Mouse (Mus musculus): ENCODE results near the gene Tbc1d10c. TPM values are rescaled to one million over a fixed set of nuclear protein-coding genes. Genes with fewer than 3 reads are reported as not detected.
"Not testable (repeated sequence)": the region's sequence is repeated elsewhere in the genome, so short reads cannot be mapped to it uniquely, and the experiment has no call there.

The Tbc1d10c gene
- polyA plus RNA-seq, 1 experiment from 2014 or later, result 4.0 TPM

DNA sequence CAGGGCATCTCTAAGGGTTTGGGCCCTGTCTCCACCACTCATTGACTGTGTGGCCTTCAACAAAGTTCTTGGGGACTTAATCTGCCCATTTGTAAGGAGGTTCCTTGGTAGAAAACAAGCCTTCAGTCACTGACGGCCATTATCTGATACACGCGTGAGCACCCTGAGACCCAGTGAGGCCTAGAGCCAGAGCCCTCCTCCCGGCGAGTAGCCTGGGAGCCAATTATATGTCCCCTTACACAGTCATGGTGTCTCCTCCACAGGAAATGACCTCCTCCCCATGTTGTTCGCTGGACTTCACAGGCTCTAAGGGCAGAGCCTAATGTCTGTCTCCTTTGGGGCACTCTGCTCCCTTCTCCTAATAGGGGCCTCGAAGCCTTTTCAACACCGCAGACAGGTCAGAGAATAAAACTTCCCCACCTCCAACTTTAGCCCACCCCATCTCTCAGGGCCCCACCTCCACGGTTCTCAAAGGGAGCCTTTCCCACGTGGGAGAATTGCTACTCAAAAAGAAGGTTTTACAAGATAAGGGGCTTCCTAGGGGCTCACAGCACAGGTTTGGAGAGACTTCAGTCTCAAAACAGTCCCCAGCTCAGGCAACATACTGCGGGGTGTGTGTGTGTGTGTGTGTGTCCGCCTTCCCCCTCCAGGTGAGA is 44.6 kb downstream of the Tbc1d10c start:
- WGBS, result 64% methylated on average over 12 of the region's 12 CpGs
- Histone ChIP-seq H3K27me3 (replicated peaks) (no peaks in the 10 kb centered on the region), H3K27ac (no peak overlapping the region), H3K9ac (no peak overlapping the region), H3K4me2 (no peak overlapping the region), H3K9me3 (no peaks in the 10 kb centered on the region), H3K4me1 (peaks cover 20% of the 10 kb centered on the region), H3K36me3 (peaks cover 11% of the 10 kb centered on the region), H3K4me3 (replicated peaks) (no peak overlapping the region)
- no peak for ATAC-seq (ENCODE audit: insufficient read depth, low FRiP score, low read depth)

DNA sequence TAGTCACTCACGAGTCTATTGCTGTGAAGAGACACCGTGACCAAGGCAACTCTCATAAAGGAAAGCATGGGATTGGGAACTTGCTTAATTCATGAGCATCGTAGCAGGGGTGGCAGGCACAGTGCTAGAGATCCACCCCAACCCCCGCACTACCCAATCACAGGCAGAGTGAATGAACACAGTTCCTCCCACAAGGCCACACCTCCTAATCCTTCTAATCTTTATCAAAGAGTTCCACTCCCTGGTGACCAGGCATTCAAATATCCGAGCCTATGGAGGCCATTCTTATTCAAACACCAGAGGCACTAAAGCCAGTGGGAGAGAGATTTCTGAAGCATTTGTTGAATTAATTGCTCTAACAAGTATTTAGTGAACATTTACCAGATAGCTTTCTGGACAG is 45.1 kb downstream of the Tbc1d10c start:
- H3K9ac ChIP-seq, result no peak overlapping the region
- H3K27me3 ChIP-seq (replicated peaks), result no peaks in the 10 kb centered on the region
- peaks cover 6% of the 10 kb centered on the region for H3K36me3 ChIP-seq
- ATAC-seq (ENCODE audit: insufficient read depth, low FRiP score, low read depth), result no peak
- H3K4me2 ChIP-seq, result no peak overlapping the region
- peaks cover 20% of the 10 kb centered on the region for H3K4me1 ChIP-seq
- 87% methylated on average over 5 of the region's 5 CpGs for WGBS
- no peak overlapping the region for H3K4me3 ChIP-seq (replicated peaks)
- no peaks in the 10 kb centered on the region for H3K9me3 ChIP-seq
- no peak overlapping the region for H3K27ac ChIP-seq

GRCm38 (mm10) chr19:4144550-4145498 is 46.3 kb downstream of the Tbc1d10c start:
- Histone ChIP-seq H3K36me3 (no peaks in the 10 kb centered on the region), H3K4me1 (peaks cover 16% of the 10 kb centered on the region), H3K9ac (no peak overlapping the region), H3K9me3 (no peaks in the 10 kb centered on the region), H3K27me3 (replicated peaks) (no peaks in the 10 kb centered on the region), H3K4me3 (replicated peaks) (no peak overlapping the region), H3K4me2 (no peak overlapping the region), H3K27ac (no peak overlapping the region)
- no peak for ATAC-seq (ENCODE audit: insufficient read depth, low FRiP score, low read depth)
- 73% methylated on average over 16 of the region's 16 CpGs for WGBS

DNA sequence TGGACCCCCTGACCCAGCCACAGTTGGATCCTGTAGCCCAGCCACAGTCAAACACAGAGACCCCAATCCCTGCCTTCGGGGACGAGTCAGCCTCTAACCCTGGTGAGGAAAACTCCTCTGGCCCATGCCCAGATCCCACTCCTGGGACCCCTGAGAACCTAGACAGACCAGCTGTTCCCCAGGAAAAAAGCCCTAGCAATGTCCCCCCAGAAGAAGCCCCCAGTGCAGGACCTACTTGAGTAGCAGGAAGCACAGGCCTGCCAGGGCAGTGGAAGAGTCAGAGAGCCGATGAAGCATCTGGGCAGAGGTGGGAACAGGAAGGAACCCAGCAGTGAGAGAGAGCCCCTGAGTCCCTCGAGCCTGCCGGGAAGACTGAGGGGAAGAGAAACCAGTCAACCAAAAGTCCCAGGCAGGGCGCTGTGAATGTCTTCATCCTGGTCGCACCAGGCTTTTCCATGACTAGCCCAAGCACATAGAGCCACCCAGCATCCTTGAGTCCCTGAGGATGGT is 47.3 kb downstream of the Tbc1d10c start, which contains the start of gene Cabp4:
TSS of gene Cabp4 (minus strand) at position 275 of the 510 bp plus-strand sequence.
- no peak within 1 kb of the TSS for H3K4me2 ChIP-seq
- no peak within 1 kb of the TSS for H3K4me3 ChIP-seq (replicated peaks)
- 0 out of 2 replicates have a peak, but pooled peaks cover 7% of the 10 kb centered on the region for H3K4me1 ChIP-seq
- WGBS, result 69% methylated on average over 7 of the region's 7 CpGs
- no peak within 1 kb of the TSS for H3K9ac ChIP-seq
- ATAC-seq (ENCODE audit: insufficient read depth, low FRiP score, low read depth), result no peak
- no peaks in the 10 kb centered on the region for H3K36me3 ChIP-seq
- H3K27me3 ChIP-seq (replicated peaks), result no peaks in the 10 kb centered on the region
- H3K27ac ChIP-seq, result no peak within 1 kb of the TSS
- no peaks in the 10 kb centered on the region for H3K9me3 ChIP-seq

GRCm38 (mm10) chr19:4142416-4143173 is 48.5 kb downstream of the Tbc1d10c start:
- Histone ChIP-seq H3K4me3 (replicated peaks) (no peak overlapping the region), H3K4me2 (no peak overlapping the region), H3K36me3 (no peaks in the 10 kb centered on the region), H3K4me1 (no peaks in the 10 kb centered on the region), H3K9ac (no peak overlapping the region), H3K27me3 (replicated peaks) (no peaks in the 10 kb centered on the region), H3K27ac (no peak overlapping the region), H3K9me3 (no peaks in the 10 kb centered on the region)
- 0 out of 2 replicates have a peak, but pooled peaks have one; percentile 9 for ATAC-seq (ENCODE audit: insufficient read depth, low FRiP score, low read depth)
- WGBS, result 93% methylated on average over 18 of the region's 18 CpGs

DNA sequence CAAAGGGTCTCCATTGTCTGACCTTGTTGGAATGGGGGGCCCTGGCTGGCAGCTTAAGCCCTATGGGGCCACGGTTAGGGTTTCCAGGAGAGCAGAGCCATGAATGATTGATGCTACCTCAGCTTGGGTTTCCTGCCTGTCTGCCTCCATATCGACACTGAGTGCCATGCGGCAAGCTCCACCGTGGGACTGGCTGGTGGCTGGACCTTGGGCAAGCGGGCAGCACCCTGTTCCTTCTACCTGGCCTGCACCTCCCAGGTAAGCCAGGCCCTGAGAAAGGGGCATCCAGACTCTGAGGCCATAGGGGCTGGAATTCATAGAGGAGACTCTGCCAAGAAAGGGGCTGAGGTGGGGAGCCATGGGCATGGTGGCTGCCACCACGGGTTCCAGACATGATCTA is 50.9 kb downstream of the Tbc1d10c start:
- Histone ChIP-seq H3K36me3 (no peaks in the 10 kb centered on the region), H3K9ac (no peak overlapping the region), H3K4me3 (replicated peaks) (no peak overlapping the region), H3K27me3 (replicated peaks) (no peaks in the 10 kb centered on the region), H3K4me2 (no peak overlapping the region), H3K9me3 (no peaks in the 10 kb centered on the region), H3K27ac (no peak overlapping the region), H3K4me1 (no peaks in the 10 kb centered on the region)
- no peak for ATAC-seq (ENCODE audit: insufficient read depth, low FRiP score, low read depth)
- 61% methylated on average over 6 of the region's 6 CpGs for WGBS

DNA sequence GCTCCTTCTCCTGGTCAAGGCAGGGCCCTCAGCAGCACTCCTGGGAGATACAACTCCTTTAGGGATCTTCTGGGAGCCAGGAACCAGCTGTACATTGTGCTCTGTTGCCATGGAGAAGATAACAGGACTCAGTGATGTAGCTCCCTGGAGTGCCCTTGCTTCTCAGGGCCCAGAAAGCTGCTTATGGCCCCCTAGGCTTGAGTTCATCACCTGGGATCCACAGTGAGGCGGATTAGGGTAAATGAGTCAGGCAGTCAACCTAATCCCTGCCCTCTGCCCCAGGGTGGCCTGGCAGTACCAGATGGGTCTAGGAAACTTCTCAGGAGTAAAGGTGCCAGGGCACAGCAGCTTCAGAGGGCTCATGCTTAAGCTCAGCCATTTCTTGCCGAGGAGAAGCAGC is 51.6 kb downstream of the Tbc1d10c start, which contains the start of gene Gpr152:
TSS of gene Gpr152 (plus strand) at position 342 of the 400 bp plus-strand sequence.
- no peaks in the 10 kb centered on the region for H3K4me1 ChIP-seq
- H3K27me3 ChIP-seq (replicated peaks), result no peaks in the 10 kb centered on the region
- no peak for ATAC-seq (ENCODE audit: insufficient read depth, low FRiP score, low read depth)
- no peaks in the 10 kb centered on the region for H3K9me3 ChIP-seq
- H3K9ac ChIP-seq, result no peak within 1 kb of the TSS
- 82% methylated on average over 2 of the region's 2 CpGs for WGBS
- no peak within 1 kb of the TSS for H3K4me3 ChIP-seq (replicated peaks)
- no peaks in the 10 kb centered on the region for H3K36me3 ChIP-seq
- no peak within 1 kb of the TSS for H3K27ac ChIP-seq
- H3K4me2 ChIP-seq, result no peak within 1 kb of the TSS

DNA sequence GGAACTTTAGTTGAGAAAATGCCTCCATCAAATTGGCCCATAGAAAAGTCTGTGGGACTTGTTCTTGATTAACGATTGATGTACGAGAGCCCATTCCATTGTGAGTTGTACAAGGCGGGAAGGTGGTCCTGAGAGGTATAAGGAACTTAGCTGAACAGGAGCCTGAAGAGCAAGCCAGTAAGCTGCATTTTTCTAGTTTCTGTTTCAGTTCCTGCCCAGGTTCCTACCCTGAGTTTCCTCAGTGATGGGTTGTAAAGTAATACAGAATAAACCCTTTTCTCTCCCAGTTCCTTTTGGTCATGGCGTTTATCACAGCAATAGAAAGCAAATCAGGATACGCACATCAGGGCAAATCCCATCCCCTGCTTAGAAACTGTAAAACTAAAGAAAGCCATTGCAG is 53.2 kb downstream of the Tbc1d10c start:
- H3K4me1 ChIP-seq, result no peaks in the 10 kb centered on the region
- H3K9ac ChIP-seq, result no peak overlapping the region
- H3K27ac ChIP-seq, result no peak overlapping the region
- H3K27me3 ChIP-seq (replicated peaks), result no peaks in the 10 kb centered on the region
- no peak overlapping the region for H3K4me2 ChIP-seq
- no peak for ATAC-seq (ENCODE audit: insufficient read depth, low FRiP score, low read depth)
- H3K9me3 ChIP-seq, result no peaks in the 10 kb centered on the region
- 79% methylated on average over 5 of the region's 5 CpGs for WGBS
- H3K36me3 ChIP-seq, result no peaks in the 10 kb centered on the region
- H3K4me3 ChIP-seq (replicated peaks), result no peak overlapping the region

DNA sequence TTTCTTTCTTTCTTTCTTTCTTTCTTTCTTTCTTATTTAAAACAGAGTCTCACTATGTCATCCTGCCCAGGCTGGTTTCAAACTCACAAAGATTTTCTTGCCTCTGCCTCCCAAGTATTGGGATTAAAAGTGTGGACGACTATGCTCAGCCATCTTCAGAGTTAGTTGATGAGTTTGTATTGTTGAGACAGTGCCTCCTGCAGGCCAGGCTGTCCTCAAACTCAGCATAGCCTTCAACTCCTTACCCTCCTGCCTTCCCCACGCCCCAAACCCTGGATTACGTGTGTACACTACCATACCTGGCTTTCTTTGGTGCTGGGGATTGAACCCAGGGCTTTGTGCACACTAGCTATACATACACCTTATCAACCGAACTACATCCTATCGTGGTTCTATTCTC is 54.6 kb downstream of the Tbc1d10c start:
- H3K27me3 ChIP-seq (replicated peaks), result no peaks in the 10 kb centered on the region
- no peaks in the 10 kb centered on the region for H3K4me1 ChIP-seq
- no peak overlapping the region for H3K9ac ChIP-seq
- H3K9me3 ChIP-seq, result no peaks in the 10 kb centered on the region
- H3K4me2 ChIP-seq, result no peak overlapping the region
- H3K27ac ChIP-seq, result no peak overlapping the region
- no peak overlapping the region for H3K4me3 ChIP-seq (replicated peaks)
- ATAC-seq (ENCODE audit: insufficient read depth, low FRiP score, low read depth), result no peak
- H3K36me3 ChIP-seq, result peaks cover 5% of the 10 kb centered on the region
- 81% methylated on average over 5 of the region's 5 CpGs for WGBS

GRCm38 (mm10) chr19:4135963-4136345 is 55.1 kb downstream of the Tbc1d10c start:
- H3K9me3 ChIP-seq; H3K27ac ChIP-seq; H3K4me3 ChIP-seq (replicated peaks); H3K4me1 ChIP-seq; ATAC-seq (ENCODE audit: insufficient read depth, low FRiP score, low read depth); H3K9ac ChIP-seq; H3K36me3 ChIP-seq; H3K27me3 ChIP-seq (replicated peaks); H3K4me2 ChIP-seq: not testable (repeated sequence)
- 22% methylated on average over 8 of the region's 8 CpGs for WGBS

DNA sequence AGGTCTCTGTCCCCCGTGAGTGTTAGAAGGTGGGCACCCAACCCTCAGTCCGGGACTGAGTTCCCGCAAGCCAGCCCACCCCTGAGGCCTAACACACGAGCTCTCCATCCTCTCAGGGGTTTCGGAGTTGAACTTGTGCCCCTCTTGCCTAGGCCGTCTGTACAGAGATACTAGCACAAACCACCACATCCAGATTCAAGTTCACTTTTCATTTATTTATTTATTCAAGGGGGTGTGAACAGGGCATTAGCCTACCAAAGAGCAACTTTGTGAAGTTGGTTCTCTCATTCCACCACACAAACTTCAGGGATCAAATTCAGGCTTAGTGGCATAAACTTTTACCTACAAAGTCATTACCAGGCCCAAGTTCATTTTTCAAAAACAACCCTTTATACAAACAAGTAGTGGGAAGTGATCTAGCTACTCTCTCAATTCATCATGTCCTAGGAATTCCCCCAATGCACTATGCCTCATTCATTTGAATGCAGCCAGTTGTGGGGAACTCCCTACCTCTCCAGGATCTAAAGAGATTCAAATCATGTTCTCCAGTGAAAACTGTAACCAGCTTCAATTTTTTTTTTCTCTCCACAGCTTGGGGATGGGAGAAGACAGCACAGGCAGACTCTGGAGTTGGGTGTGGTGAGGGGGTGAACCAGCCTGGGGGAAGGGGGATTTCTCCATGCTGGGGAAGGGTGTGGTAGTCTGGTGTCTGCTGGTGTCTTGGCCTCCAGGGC is 55.7 kb downstream of the Tbc1d10c start:
- 70% methylated on average over 6 of the region's 6 CpGs for WGBS
- H3K9ac ChIP-seq, H3K4me2 ChIP-seq: not testable (repeated sequence)

More for the DNA sequence above, 55.7 kb downstream of the Tbc1d10c start:
- not testable (repeated sequence) for H3K36me3 ChIP-seq; H3K27ac ChIP-seq; H3K4me3 ChIP-seq (replicated peaks); H3K4me1 ChIP-seq; H3K9me3 ChIP-seq; ATAC-seq (ENCODE audit: insufficient read depth, low FRiP score, low read depth); H3K27me3 ChIP-seq (replicated peaks)

Measured in stomach, embryonic 15.5 days (tissue).